Mouse (Mus musculus) E14TG2a.4 (cell line): ENCODE data around the gene Adgrb2.

Source experiments
- H3K27me3 ChIP-seq: 2 replicates; pipeline ENCODE4 v1.6.1; 2014; ENCODE audit warnings: low read length, control low read depth; ENCODE audit not compliant: insufficient read depth
- H3K36me3 ChIP-seq: 2 replicates; pipeline ENCODE4 v1.6.1; 2014; ENCODE audit warnings: low read length, control low read depth; ENCODE audit not compliant: insufficient read depth
- H3K4me1 ChIP-seq: replicated peaks from 2 replicates; pipeline ENCODE4 v1.6.1; 2014; ENCODE audit warnings: low read depth, low read length, control low read depth
- H3K4me3 ChIP-seq: replicated peaks from 2 replicates; pipeline ENCODE4 v1.5.1; 2014; ENCODE audit warnings: mild to moderate bottlenecking, low read length
- H3K9me3 ChIP-seq: 2 replicates; pipeline ENCODE4 v1.6.1; 2014; ENCODE audit warnings: low read length, control low read depth
- CTCF ChIP-seq: conservative IDR thresholded peaks from 2 replicates; pipeline ENCODE4 v1.5.1; 2014; ENCODE audit warnings: low read length
- NANOG ChIP-seq: IDR thresholded peaks from 2 replicates; pipeline ENCODE4 v1.6.1; 2014; ENCODE audit warnings: borderline replicate concordance, low read length, mixed read lengths
- POU5F1 ChIP-seq: IDR thresholded peaks from 2 replicates; pipeline ENCODE4 v1.6.1; 2014; ENCODE audit warnings: low read length, borderline replicate concordance

The Adgrb2 gene

GRCm38 (mm10) chr4:129993944-129994695 is 9.4 kb downstream of the Adgrb2 start:
- Histone ChIP-seq H3K27me3 (peaks cover 96% of the 10 kb centered on the region), H3K4me3 (no peak overlapping the region), H3K9me3 (no peaks in the 10 kb centered on the region), H3K4me1 (peaks cover 14% of the 10 kb centered on the region), H3K36me3 (no peaks in the 10 kb centered on the region)
- TF ChIP-seq NANOG = no peak
- TF ChIP-seq CTCF = no peak
- TF ChIP-seq POU5F1 = no peak

DNA sequence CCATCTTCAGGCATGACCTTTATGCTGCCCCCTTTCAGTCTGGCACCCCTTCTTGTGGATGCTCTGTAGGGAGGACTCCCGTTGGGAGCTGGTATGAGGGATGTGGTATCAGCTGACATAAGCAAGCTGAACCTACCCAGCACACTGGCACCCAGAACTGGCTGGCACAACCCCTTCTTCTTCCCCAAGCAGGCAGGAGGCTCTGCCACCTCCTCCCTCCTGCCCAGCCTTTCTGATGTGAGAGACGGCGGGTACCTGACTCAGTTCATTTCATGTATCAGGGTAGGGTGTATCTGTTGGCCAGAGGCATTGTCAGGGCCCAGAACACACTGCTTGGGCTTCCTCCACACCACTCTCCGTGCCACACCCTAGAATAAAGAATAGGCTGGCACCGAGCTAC is 10.1 kb downstream of the Adgrb2 start:
- H3K4me3 ChIP-seq = no peak overlapping the region
- no peaks in the 10 kb centered on the region for H3K9me3 ChIP-seq
- peaks cover 14% of the 10 kb centered on the region for H3K4me1 ChIP-seq
- H3K36me3 ChIP-seq = no peaks in the 10 kb centered on the region
- H3K27me3 ChIP-seq = peaks cover 97% of the 10 kb centered on the region
- TF ChIP-seq POU5F1 (no peak), NANOG (no peak), CTCF (no peak)

DNA sequence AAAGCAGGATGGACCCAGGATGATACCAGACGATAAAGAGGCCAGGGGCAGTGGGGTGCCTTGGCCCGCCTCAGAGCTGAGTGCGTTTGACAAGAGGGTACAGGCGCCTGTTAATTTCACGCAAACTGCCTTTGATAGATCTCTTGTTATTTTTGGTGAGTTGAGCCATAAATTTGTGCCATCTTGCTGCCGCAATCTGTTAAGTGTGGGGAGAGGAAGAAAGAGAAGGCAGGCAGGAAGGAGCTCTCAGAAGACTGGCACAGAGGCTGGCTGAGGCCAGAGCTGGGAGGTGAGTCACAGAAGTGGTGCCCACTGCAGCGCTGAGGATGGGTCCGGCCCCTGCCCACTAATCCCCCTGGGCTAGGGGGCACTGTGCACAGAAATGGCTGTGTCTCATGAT is 10.6 kb downstream of the Adgrb2 start:
- H3K27me3 ChIP-seq = peaks cover 97% of the 10 kb centered on the region
- H3K4me1 ChIP-seq = peaks cover 14% of the 10 kb centered on the region
- TF ChIP-seq POU5F1 (no peak), CTCF (no peak)
- no peaks in the 10 kb centered on the region for H3K9me3 ChIP-seq
- H3K36me3 ChIP-seq = no peaks in the 10 kb centered on the region
- H3K4me3 ChIP-seq = no peak overlapping the region

GRCm38 (mm10) chr4:129996015-129996414 is 11.3 kb downstream of the Adgrb2 start:
- no peaks in the 10 kb centered on the region for H3K36me3 ChIP-seq
- peaks cover 14% of the 10 kb centered on the region for H3K4me1 ChIP-seq
- peaks cover 98% of the 10 kb centered on the region for H3K27me3 ChIP-seq
- no peaks in the 10 kb centered on the region for H3K9me3 ChIP-seq
- H3K4me3 ChIP-seq = no peak overlapping the region
- TF ChIP-seq CTCF = no peak
- TF ChIP-seq POU5F1 = no peak
- no peak for TF ChIP-seq NANOG

DNA sequence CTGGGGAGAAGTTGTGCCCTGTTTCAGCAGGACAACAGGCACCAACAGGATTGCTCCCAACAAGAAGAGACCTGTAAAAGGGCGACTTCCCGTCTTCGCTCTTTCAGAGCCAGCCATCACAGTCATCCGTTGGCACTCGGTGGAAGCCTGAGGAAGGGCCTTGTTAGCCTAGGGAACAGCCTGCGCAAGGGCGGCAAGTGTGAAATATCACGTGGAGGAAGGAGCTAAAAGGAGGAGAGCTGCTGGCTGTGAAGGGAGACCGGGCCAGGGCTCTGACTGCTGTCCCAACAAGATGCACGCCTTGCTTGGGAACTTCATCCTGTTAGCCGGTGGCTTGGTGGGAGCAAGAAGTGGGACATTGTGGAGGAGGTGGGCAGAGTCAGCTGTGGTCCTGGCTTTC is 13.5 kb downstream of the Adgrb2 start:
- Histone ChIP-seq H3K4me3 (no peak overlapping the region), H3K4me1 (peaks cover 9% of the 10 kb centered on the region; the same call in 1 of the 2 replicates), H3K9me3 (no peaks in the 10 kb centered on the region), H3K27me3 (peaks cover 84% of the 10 kb centered on the region), H3K36me3 (no peaks in the 10 kb centered on the region)
- TF ChIP-seq CTCF = no peak
- TF ChIP-seq NANOG = no peak
- no peak for TF ChIP-seq POU5F1

- TF ChIP-seq CTCF (no peak), POU5F1 (no peak), NANOG (no peak)
- no peak overlapping the region for H3K4me3 ChIP-seq
- H3K9me3 ChIP-seq = no peaks in the 10 kb centered on the region
- no peaks in the 10 kb centered on the region for H3K36me3 ChIP-seq
- H3K27me3 ChIP-seq = peaks cover 70% of the 10 kb centered on the region
- H3K4me1 ChIP-seq = peaks cover 28% of the 10 kb centered on the region
Measured at GRCm38 (mm10) chr4:130001710-130002109, 17.0 kb downstream of the Adgrb2 start.

DNA sequence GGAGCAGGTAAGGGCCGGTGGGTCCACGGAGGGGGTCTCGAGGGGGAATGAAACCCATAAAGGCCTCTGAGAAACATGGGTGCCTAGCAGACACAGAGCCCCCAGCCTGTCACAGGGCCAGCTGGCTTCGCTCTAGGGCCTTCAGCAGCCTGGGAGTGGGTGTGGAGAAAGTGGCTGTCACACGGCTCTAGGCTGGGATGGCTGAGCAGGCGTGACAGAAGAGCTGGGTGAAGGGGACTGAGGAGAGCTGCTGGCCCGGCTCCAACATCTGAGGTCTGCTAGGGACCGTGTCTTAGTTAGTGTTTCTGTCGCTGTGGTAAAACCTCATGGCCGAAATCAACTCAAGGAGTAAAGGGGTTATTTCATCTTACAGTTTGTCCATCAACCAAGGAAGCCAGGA is 17.5 kb downstream of the Adgrb2 start:
- Histone ChIP-seq H3K4me3 (no peak overlapping the region), H3K27me3 (peaks cover 72% of the 10 kb centered on the region), H3K36me3 (no peaks in the 10 kb centered on the region), H3K9me3 (no peaks in the 10 kb centered on the region), H3K4me1 (peaks cover 32% of the 10 kb centered on the region)
- TF ChIP-seq CTCF = no peak
- TF ChIP-seq NANOG = no peak
- TF ChIP-seq POU5F1 = no peak

DNA sequence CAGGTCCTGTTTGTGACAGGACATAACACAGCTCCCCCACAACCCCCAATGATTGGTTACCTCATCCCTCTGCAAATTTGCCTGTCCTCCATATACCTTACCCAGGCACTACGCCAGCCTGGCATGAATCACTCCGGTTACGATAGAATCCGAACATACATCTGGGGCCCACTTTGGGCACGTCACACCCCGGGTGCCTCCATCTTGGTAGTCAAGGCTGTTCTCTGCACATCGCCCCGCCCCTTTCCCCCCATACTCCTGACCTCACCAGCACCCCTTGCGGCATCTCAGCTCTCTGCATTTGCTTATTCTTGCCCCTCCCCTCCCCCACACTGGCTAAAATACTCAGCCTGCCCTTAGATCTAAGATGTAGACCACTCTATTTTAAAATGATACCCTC is 20.9 kb downstream of the Adgrb2 start:
- no peaks in the 10 kb centered on the region for H3K9me3 ChIP-seq
- peak overlapping the region; percentile 78 for H3K4me3 ChIP-seq
- H3K27me3 ChIP-seq = peaks cover 69% of the 10 kb centered on the region
- H3K4me1 ChIP-seq = peaks cover 58% of the 10 kb centered on the region
- TF ChIP-seq CTCF = peak; percentile 49
- no peak for TF ChIP-seq POU5F1
- no peaks in the 10 kb centered on the region; the same call in 1 of the 2 replicates for H3K36me3 ChIP-seq

DNA sequence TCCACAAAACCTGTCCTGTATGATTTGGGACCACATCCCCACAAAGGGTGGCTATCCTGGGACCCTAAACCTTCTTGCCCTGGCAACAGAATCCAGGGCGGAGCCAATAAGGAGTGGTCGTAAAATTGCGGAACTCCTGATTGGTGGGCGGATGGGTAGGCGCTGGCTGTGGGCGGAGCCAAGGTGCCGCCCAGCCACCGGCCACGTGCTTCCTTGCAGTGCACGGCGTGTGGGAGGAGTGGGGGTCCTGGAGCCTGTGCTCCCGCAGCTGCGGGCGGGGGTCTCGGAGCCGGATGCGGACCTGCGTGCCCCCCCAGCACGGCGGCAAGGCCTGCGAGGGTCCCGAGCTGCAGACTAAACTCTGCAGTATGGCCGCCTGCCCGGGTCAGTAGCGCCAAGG is 21.9 kb downstream of the Adgrb2 start:
- peaks cover 2% of the 10 kb centered on the region for H3K36me3 ChIP-seq
- H3K4me3 ChIP-seq = peak overlapping the region; percentile 78
- H3K4me1 ChIP-seq = peaks cover 58% of the 10 kb centered on the region
- H3K9me3 ChIP-seq = no peaks in the 10 kb centered on the region
- TF ChIP-seq POU5F1 (no peak), CTCF (no peak), NANOG (no peak)
- peaks cover 62% of the 10 kb centered on the region for H3K27me3 ChIP-seq
